Mouse (Mus musculus) liver, embryonic 16.5 days (tissue): ENCODE data around the gene Birc3. TPM values are rescaled to one million over a fixed set of nuclear protein-coding genes. Genes with fewer than 3 reads are reported as not detected.

Experiments used
- ATAC-seq: fragments of 200-750 bp; cut with Nextera tagmentation; 2 replicates; pipeline ENCODE4 v1.8.0; 2017; ENCODE audit warnings: low read depth, mild to moderate bottlenecking, moderate number of reproducible peaks, moderate library complexity
- H3K27ac ChIP-seq: fragments of 300-500 bp; sonication (generic); 2 replicates; pipeline ENCODE4 v1.5.1; 2014; ENCODE audit warnings: mild to moderate bottlenecking, low read length
- H3K27me3 ChIP-seq: fragments of 300-500 bp; sonication (generic); 2 replicates; pipeline ENCODE4 v1.6.1; 2014; ENCODE audit warnings: low read depth, low read length, mixed read lengths; ENCODE audit not compliant: control insufficient read depth, insufficient read depth
- H3K36me3 ChIP-seq: fragments of 300-500 bp; sonication (generic); 2 replicates; pipeline ENCODE4 v1.6.1; 2014; ENCODE audit warnings: mild to moderate bottlenecking; ENCODE audit not compliant: control insufficient read depth, insufficient read depth
- H3K4me1 ChIP-seq: fragments of 300-500 bp; sonication (generic); 2 replicates; pipeline ENCODE4 v1.6.1; 2014; ENCODE audit warnings: low read depth, low read length, mixed read lengths; ENCODE audit not compliant: control insufficient read depth
- H3K4me2 ChIP-seq: fragments of 300-500 bp; sonication (generic); 2 replicates; pipeline ENCODE4 v1.6.1; 2014; ENCODE audit warnings: low read depth, low read length, mixed read lengths
- H3K4me3 ChIP-seq: fragments of 300-500 bp; sonication (generic); 2 replicates; pipeline ENCODE4 v1.5.1; 2014; ENCODE audit warnings: low read depth, mild to moderate bottlenecking, low read length
- H3K9ac ChIP-seq: fragments of 300-500 bp; sonication (generic); 2 replicates; pipeline ENCODE4 v1.6.1; 2014; ENCODE audit warnings: low read depth, low read length
- H3K9me3 ChIP-seq: fragments of 300-500 bp; sonication (generic); replicated peaks from 2 replicates; pipeline ENCODE4 v1.6.1; 2016; ENCODE audit warnings: low read length; ENCODE audit not compliant: control insufficient read depth
- WGBS: fragments of 180-500 bp; shearing (Covaris S2); extraction: QIAGEN DNeasy Blood & Tissue Kit; methylation state at CpG from one replicate; pipeline ENCODE4 v1.1.7; 2014; ENCODE audit not compliant: insufficient replicate concordance; 5-methylcytosine and 5-hydroxymethylcytosine counted together
- polyA plus RNA-seq: library from polyadenylated mRNA; unstranded; fragments of >200 nt; fragmentation: Nextera tagmentation; extraction: Ambion mirVana; gene quantifications from 2 replicates; pipeline ENCODE4 v1.2.1, GENCODE M21; 2015

Birc3 gene
- 6.0 and 7.4 TPM in 2 replicates for polyA plus RNA-seq

GRCm38 (mm10) chr9:7872775-7873439 is at the start of gene Birc3:
Gene Birc3, minus strand, starts transcription at chr9:7873186.
- H3K27me3 ChIP-seq: no peaks in the 10 kb centered on the region
- H3K9me3 ChIP-seq: no peaks in the 10 kb centered on the region
- peak within 1 kb of the TSS; percentile 74 for H3K9ac ChIP-seq
- H3K27ac ChIP-seq: peak within 1 kb of the TSS; percentile 87
- peak; percentile 96 for ATAC-seq
- peaks cover 18% of the 10 kb centered on the region for H3K4me1 ChIP-seq
- H3K4me2 ChIP-seq: peak within 1 kb of the TSS; percentile 80
- peak within 1 kb of the TSS; percentile 68 for H3K4me3 ChIP-seq
- no peaks in the 10 kb centered on the region for H3K36me3 ChIP-seq
- WGBS: under 1% methylated on average over 26 of the region's 26 CpGs

- no peak overlapping the region for H3K27ac ChIP-seq
- H3K9ac ChIP-seq: no peak overlapping the region
- peaks cover 2% of the 10 kb centered on the region; the same call in 1 of the 2 replicates for H3K4me1 ChIP-seq
- no peaks in the 10 kb centered on the region for H3K36me3 ChIP-seq
- H3K27me3 ChIP-seq: no peaks in the 10 kb centered on the region
- 58% methylated on average over 8 of the region's 8 CpGs for WGBS
- H3K9me3 ChIP-seq: no peaks in the 10 kb centered on the region
- ATAC-seq: no peak
- H3K4me2 ChIP-seq: peak overlapping the region; percentile 58; the same call in 1 of the 2 replicates
- H3K4me3 ChIP-seq: no peak overlapping the region
These were observed 41.9 kb upstream of the Birc3 start for GRCm38 (mm10) chr9:7914925-7915324.

GRCm38 (mm10) chr9:7914487-7914886 is 41.5 kb upstream of the Birc3 start:
- Histone ChIP-seq H3K4me1 (peaks cover 2% of the 10 kb centered on the region; the same call in 1 of the 2 replicates), H3K4me2 (peak overlapping the region; percentile 58), H3K9me3 (no peaks in the 10 kb centered on the region), H3K4me3 (peak overlapping the region; percentile 22), H3K27me3 (no peaks in the 10 kb centered on the region), H3K27ac (no peak overlapping the region), H3K9ac (no peak overlapping the region; the same call in 1 of the 2 replicates), H3K36me3 (no peaks in the 10 kb centered on the region)
- WGBS: 4% methylated on average over 11 of the region's 11 CpGs
- ATAC-seq: peak; percentile 86

- Histone ChIP-seq H3K27ac (no peak overlapping the region), H3K27me3 (no peaks in the 10 kb centered on the region), H3K4me2 (peak overlapping the region; percentile 58), H3K9ac (no peak overlapping the region; the same call in 1 of the 2 replicates), H3K4me3 (peak overlapping the region; percentile 22), H3K36me3 (no peaks in the 10 kb centered on the region), H3K4me1 (peaks cover 2% of the 10 kb centered on the region; the same call in 1 of the 2 replicates), H3K9me3 (no peaks in the 10 kb centered on the region)
- no peak for ATAC-seq
- WGBS: 67% methylated on average over 19 of the region's 19 CpGs
These were observed 41.0 kb upstream of the Birc3 start for GRCm38 (mm10) chr9:7913953-7914352.

- no peaks in the 10 kb centered on the region for H3K27me3 ChIP-seq
- no peak overlapping the region for H3K9ac ChIP-seq
- H3K27ac ChIP-seq: no peak overlapping the region
- no peaks in the 10 kb centered on the region for H3K36me3 ChIP-seq
- no peak overlapping the region for H3K4me2 ChIP-seq
- no peaks in the 10 kb centered on the region for H3K9me3 ChIP-seq
- ATAC-seq: no peak
- peaks cover 2% of the 10 kb centered on the region; the same call in 1 of the 2 replicates for H3K4me1 ChIP-seq
- 77% methylated on average over 2 of the region's 2 CpGs for WGBS
- H3K4me3 ChIP-seq: no peak overlapping the region
These were observed 34.5 kb upstream of the Birc3 start for GRCm38 (mm10) chr9:7907351-7907985.

GRCm38 (mm10) chr9:7906564-7906963 is 33.6 kb upstream of the Birc3 start:
- Histone ChIP-seq H3K27ac (no peak overlapping the region), H3K4me2 (no peak overlapping the region), H3K27me3 (no peaks in the 10 kb centered on the region), H3K9me3 (no peaks in the 10 kb centered on the region), H3K4me3 (no peak overlapping the region), H3K36me3 (no peaks in the 10 kb centered on the region), H3K9ac (no peak overlapping the region), H3K4me1 (peaks cover 2% of the 10 kb centered on the region; the same call in 1 of the 2 replicates)
- no peak for ATAC-seq
- WGBS: 45% methylated on average over 1 of the region's 1 CpGs

GRCm38 (mm10) chr9:7903825-7904224 is 30.8 kb upstream of the Birc3 start:
- H3K27me3 ChIP-seq: no peaks in the 10 kb centered on the region
- no peaks in the 10 kb centered on the region for H3K9me3 ChIP-seq
- H3K4me1 ChIP-seq: peaks cover 2% of the 10 kb centered on the region; the same call in 1 of the 2 replicates
- no peaks in the 10 kb centered on the region for H3K36me3 ChIP-seq
- no peak overlapping the region for H3K4me2 ChIP-seq
- no peak overlapping the region for H3K4me3 ChIP-seq
- ATAC-seq: no peak
- H3K27ac ChIP-seq: no peak overlapping the region
- H3K9ac ChIP-seq: no peak overlapping the region
- WGBS: 58% methylated on average over 5 of the region's 5 CpGs

GRCm38 (mm10) chr9:7903262-7903661 is 30.3 kb upstream of the Birc3 start:
- Histone ChIP-seq H3K4me2 (no peak overlapping the region), H3K9me3 (no peaks in the 10 kb centered on the region), H3K27ac (no peak overlapping the region), H3K4me1 (peaks cover 2% of the 10 kb centered on the region; the same call in 1 of the 2 replicates), H3K9ac (no peak overlapping the region), H3K36me3 (no peaks in the 10 kb centered on the region), H3K4me3 (no peak overlapping the region), H3K27me3 (no peaks in the 10 kb centered on the region)
- 69% methylated on average over 2 of the region's 2 CpGs for WGBS
- peak; percentile 70 for ATAC-seq

- WGBS: 51% methylated on average over 7 of the region's 7 CpGs
- Histone ChIP-seq H3K9ac (no peak overlapping the region), H3K4me3 (no peak overlapping the region), H3K4me1 (peaks cover 2% of the 10 kb centered on the region; the same call in 1 of the 2 replicates), H3K9me3 (no peaks in the 10 kb centered on the region), H3K27ac (no peak overlapping the region), H3K4me2 (no peak overlapping the region), H3K27me3 (no peaks in the 10 kb centered on the region), H3K36me3 (no peaks in the 10 kb centered on the region)
- no peak for ATAC-seq
These were observed 29.3 kb upstream of the Birc3 start for GRCm38 (mm10) chr9:7902311-7902710.
